Mouse (Mus musculus) myocyte (in vitro differentiated cells): Measurements from ENCODE around the gene Clns1a. TPM values are rescaled to one million over a fixed set of nuclear protein-coding genes. Genes with fewer than 3 reads are reported as not detected.

Source experiments
- H3K27me3 ChIP-seq: one replicate; pipeline ENCODE4 v1.6.1; 2011; ENCODE audit not compliant: control insufficient read depth, insufficient read depth, insufficient read length
- H3K36me3 ChIP-seq: one replicate; pipeline ENCODE4 v1.6.1; 2011; ENCODE audit not compliant: control insufficient read depth, insufficient read depth
- H3K4me2 ChIP-seq: one replicate; pipeline ENCODE4 v1.6.1; 2011; ENCODE audit warnings: low read depth, control low read depth
- H3K4me3 ChIP-seq: one replicate; pipeline ENCODE4 v1.5.1; 2011; ENCODE audit warnings: mild to moderate bottlenecking, control low read depth, moderate library complexity
- H3K79me2 ChIP-seq: one replicate; pipeline ENCODE4 v1.6.1; 2011; ENCODE audit not compliant: control insufficient read depth, insufficient read depth
- H3ac ChIP-seq: one replicate; pipeline ENCODE4 v1.6.1; 2011; ENCODE audit not compliant: control insufficient read depth, insufficient read length
- CEBPB ChIP-seq: IDR thresholded peaks from 2 replicates; pipeline ENCODE4 v1.6.1; 2011; ENCODE audit warnings: mild to moderate bottlenecking, moderate library complexity; ENCODE audit not compliant: poor library complexity, insufficient read depth, severe bottlenecking
- E2F4 ChIP-seq: IDR thresholded peaks from one replicate; pipeline ENCODE4 v1.6.1; 2011; ENCODE audit warnings: mild to moderate bottlenecking, control low read depth, moderate library complexity; ENCODE audit not compliant: insufficient read depth
- MAX ChIP-seq: IDR thresholded peaks from one replicate; pipeline ENCODE4 v1.6.1; 2011; ENCODE audit warnings: low read depth, mild to moderate bottlenecking, control low read depth
- MYOD1 ChIP-seq, 3 experiments: IDR thresholded peaks; one replicate each; pipeline ENCODE4 v1.6.1; 2011; ENCODE audit warnings: control low read depth in 2 of 3, low read depth in 2 of 3, mild to moderate bottlenecking in 2 of 3, moderate library complexity in 1 of 3; ENCODE audit not compliant: insufficient read length in 2 of 3, control insufficient read depth in 1 of 3
- MYOG ChIP-seq, 3 experiments: IDR thresholded peaks; one replicate each; pipeline ENCODE4 v1.6.1; 2011; ENCODE audit warnings: control low read depth in 2 of 3, low read depth in 2 of 3, mild to moderate bottlenecking in 2 of 3; ENCODE audit not compliant: insufficient read length in 2 of 3, control insufficient read depth in 1 of 3, insufficient read depth in 1 of 3
- POLR2A ChIP-seq: IDR thresholded peaks from one replicate; pipeline ENCODE4 v1.6.1; 2011; ENCODE audit warnings: low read depth, mild to moderate bottlenecking, control low read depth, moderate library complexity; ENCODE audit not compliant: insufficient read length
- POLR2AphosphoS2 ChIP-seq: IDR thresholded peaks from one replicate; pipeline ENCODE4 v1.6.1; 2011; ENCODE audit warnings: low read depth, control low read depth; ENCODE audit not compliant: insufficient read length
- REST ChIP-seq: IDR thresholded peaks from one replicate; pipeline ENCODE4 v1.6.1; 2011; ENCODE audit warnings: mild to moderate bottlenecking, control low read depth, moderate library complexity; ENCODE audit not compliant: insufficient read depth, insufficient read length
- SRF ChIP-seq: IDR thresholded peaks from one replicate; pipeline ENCODE4 v1.6.1; 2011; ENCODE audit warnings: low read depth; ENCODE audit not compliant: control insufficient read depth, insufficient read length
- TCF12 ChIP-seq: IDR thresholded peaks from one replicate; pipeline ENCODE4 v1.6.1; 2011; ENCODE audit warnings: mild to moderate bottlenecking, control low read depth; ENCODE audit not compliant: poor library complexity, insufficient read depth, severe bottlenecking
- TCF3 ChIP-seq: IDR thresholded peaks from one replicate; pipeline ENCODE4 v1.6.1; 2011; ENCODE audit warnings: low read depth, control low read depth; ENCODE audit not compliant: insufficient read length
- USF1 ChIP-seq: IDR thresholded peaks from one replicate; pipeline ENCODE4 v1.6.1; 2011; ENCODE audit warnings: low read depth, mild to moderate bottlenecking, control low read depth, moderate library complexity
- polyA plus RNA-seq: library from polyadenylated mRNA; unstranded; fragments of >200 nt; fragmentation: generic; extraction: Trizol; gene quantifications from one replicate; pipeline ENCODE4 v1.2.1, GENCODE M21; 2012; ENCODE audit warnings: missing spikeins

Gene Clns1a
- polyA plus RNA-seq, 1 experiment, result 56.3 TPM

DNA sequence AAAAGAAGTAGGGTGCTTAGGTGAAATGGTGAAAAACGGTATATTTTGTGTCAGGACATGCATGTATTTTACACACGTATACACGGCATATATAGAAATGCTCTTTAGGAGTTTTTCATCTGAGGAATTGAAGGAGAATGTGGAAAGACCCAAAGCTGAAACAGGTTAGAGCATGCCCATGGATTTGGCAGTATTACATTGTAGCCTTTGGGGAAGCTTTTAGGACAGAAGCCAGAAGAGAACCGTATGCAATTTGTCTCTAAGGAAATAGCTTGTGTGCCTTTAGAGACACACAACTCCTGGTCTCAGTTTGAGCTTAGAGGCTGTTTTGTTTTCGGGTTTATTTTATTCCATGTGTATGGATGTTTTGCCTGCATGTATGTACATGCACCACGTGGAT, 4.7 kb downstream of the Clns1a start:
- Histone ChIP-seq H3K79me2 (peaks cover 88% of the 10 kb centered on the region), H3K4me2 (no peak overlapping the region), H3K27me3 (no peaks in the 10 kb centered on the region), H3K36me3 (peaks cover under 1% of the 10 kb centered on the region), H3K4me3 (no peak overlapping the region), H3ac (no peak overlapping the region)
- TF ChIP-seq USF1 (no peak), POLR2A (no peak), MYOD1 (IDR thresholded peaks at IDR 0.05; ENCODE audit: control insufficient read depth in 1 of 3, insufficient read length in 2 of 3, low read depth in 2 of 3) (no peak)

DNA sequence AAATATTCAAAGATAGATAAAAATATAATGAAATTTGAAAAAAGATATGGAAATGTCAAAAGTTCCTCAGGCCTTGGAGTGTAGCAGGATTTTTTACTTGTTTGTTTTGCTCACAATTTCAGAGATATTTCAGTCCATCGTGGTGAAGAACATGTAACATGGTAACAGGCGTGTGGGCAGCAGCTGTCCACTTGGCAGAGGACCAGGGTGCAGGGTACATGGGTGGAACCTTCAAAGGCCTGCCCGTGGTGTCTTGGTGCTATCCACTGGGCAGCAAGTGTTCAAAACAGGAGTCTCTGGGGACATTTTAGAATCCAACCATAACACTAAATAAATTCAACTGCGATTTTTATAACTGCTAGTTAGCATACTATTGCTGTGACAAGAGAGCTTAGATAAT, 10.7 kb downstream of the Clns1a start:
- no peak for TF ChIP-seq POLR2AphosphoS2
- no peak for TF ChIP-seq USF1
- no peak for TF ChIP-seq POLR2A
- no peak for TF ChIP-seq CEBPB
- no peak for TF ChIP-seq SRF
- TF ChIP-seq MYOD1 (IDR thresholded peaks at IDR 0.05; ENCODE audit: control insufficient read depth in 1 of 3, insufficient read length in 2 of 3, low read depth in 2 of 3), result peak in 2 of 3 experiments; percentile 79 to 81
- TF ChIP-seq MAX, result no peak
- peak; percentile 13 to 78 (median 29) for TF ChIP-seq MYOG (IDR thresholded peaks at IDR 0.05; ENCODE audit: control insufficient read depth in 1 of 3, insufficient read depth in 1 of 3, insufficient read length in 2 of 3, low read depth in 2 of 3)
- no peak for TF ChIP-seq REST
- TF ChIP-seq E2F4, result no peak
- TF ChIP-seq TCF3, result peak; percentile 2
- no peak for TF ChIP-seq TCF12
- peaks cover 37% of the 10 kb centered on the region for H3K79me2 ChIP-seq
- H3K4me3 ChIP-seq, result no peak overlapping the region
- peaks cover 10% of the 10 kb centered on the region for H3K36me3 ChIP-seq
- H3ac ChIP-seq, result no peak overlapping the region
- H3K4me2 ChIP-seq, result peak overlapping the region; percentile 12
- no peaks in the 10 kb centered on the region for H3K27me3 ChIP-seq

DNA sequence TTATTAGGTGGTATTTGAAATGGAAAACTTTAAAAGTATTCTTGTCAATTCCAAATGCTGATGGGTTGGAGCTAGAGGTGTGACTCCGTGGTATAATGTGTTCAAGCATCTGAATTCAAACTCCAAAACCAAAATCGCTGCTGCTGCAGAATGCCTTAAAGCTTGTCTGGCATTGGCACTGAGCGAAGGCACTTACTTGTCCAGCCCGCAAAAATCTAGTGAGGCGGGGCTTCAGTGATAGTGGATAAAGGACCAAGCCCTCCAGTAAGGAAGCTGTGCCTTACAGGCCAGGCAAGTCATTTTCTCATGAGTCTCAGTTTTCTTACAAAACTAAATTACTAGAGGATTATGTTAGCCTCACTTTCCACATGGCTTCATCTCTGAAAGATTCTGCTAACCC, 11.4 kb downstream of the Clns1a start:
- H3K79me2 ChIP-seq, result peaks cover 31% of the 10 kb centered on the region
- H3ac ChIP-seq, result no peak overlapping the region
- peak overlapping the region; percentile 38 for H3K4me2 ChIP-seq
- H3K4me3 ChIP-seq, result no peak overlapping the region
- peaks cover 13% of the 10 kb centered on the region for H3K36me3 ChIP-seq
- TF ChIP-seq TCF12 (no peak), POLR2A (no peak), E2F4 (no peak), MYOD1 (IDR thresholded peaks at IDR 0.05; ENCODE audit: control insufficient read depth in 1 of 3, insufficient read length in 2 of 3, low read depth in 2 of 3) (no peak), TCF3 (no peak), MAX (no peak), MYOG (IDR thresholded peaks at IDR 0.05; ENCODE audit: control insufficient read depth in 1 of 3, insufficient read depth in 1 of 3, insufficient read length in 2 of 3, low read depth in 2 of 3) (no peak), USF1 (no peak), CEBPB (no peak), REST (no peak), SRF (no peak), POLR2AphosphoS2 (no peak)
- H3K27me3 ChIP-seq, result no peaks in the 10 kb centered on the region

DNA sequence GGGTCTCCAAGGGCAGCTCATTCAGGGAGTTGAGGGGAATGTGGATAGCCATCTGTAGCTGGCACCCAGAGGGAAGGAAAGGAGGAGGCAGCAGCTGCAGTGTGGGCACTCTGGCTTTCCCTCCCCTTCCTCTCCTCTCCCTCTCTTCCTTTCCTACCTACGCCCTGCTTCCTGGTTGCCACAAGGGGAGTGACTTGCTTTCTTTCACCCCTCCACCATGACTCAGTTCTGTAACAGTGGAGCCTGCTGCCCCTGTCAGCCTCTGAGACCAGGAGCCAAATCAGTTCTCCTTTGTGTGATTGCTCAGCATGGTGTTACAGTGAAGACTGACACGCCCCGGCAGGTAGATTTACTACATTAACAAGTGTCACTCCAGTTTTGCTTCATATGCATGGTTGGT, 12.8 kb downstream of the Clns1a start:
- no peak overlapping the region for H3K4me2 ChIP-seq
- H3K79me2 ChIP-seq, result peaks cover 17% of the 10 kb centered on the region
- no peaks in the 10 kb centered on the region for H3K27me3 ChIP-seq
- no peak overlapping the region for H3K4me3 ChIP-seq
- no peak overlapping the region for H3ac ChIP-seq
- peaks cover 16% of the 10 kb centered on the region for H3K36me3 ChIP-seq
- TF ChIP-seq POLR2AphosphoS2, result no peak
- TF ChIP-seq TCF12, result no peak
- TF ChIP-seq E2F4, result no peak
- TF ChIP-seq REST, result no peak
- TF ChIP-seq TCF3, result no peak
- TF ChIP-seq MYOG (IDR thresholded peaks at IDR 0.05; ENCODE audit: control insufficient read depth in 1 of 3, insufficient read depth in 1 of 3, insufficient read length in 2 of 3, low read depth in 2 of 3), result peak in 1 of 3 experiments; percentile 78
- no peak for TF ChIP-seq USF1
- no peak for TF ChIP-seq CEBPB
- peak in 2 of 3 experiments; percentile 60 to 82 for TF ChIP-seq MYOD1 (IDR thresholded peaks at IDR 0.05; ENCODE audit: control insufficient read depth in 1 of 3, insufficient read length in 2 of 3, low read depth in 2 of 3)
- no peak for TF ChIP-seq POLR2A
- TF ChIP-seq MAX, result no peak

DNA sequence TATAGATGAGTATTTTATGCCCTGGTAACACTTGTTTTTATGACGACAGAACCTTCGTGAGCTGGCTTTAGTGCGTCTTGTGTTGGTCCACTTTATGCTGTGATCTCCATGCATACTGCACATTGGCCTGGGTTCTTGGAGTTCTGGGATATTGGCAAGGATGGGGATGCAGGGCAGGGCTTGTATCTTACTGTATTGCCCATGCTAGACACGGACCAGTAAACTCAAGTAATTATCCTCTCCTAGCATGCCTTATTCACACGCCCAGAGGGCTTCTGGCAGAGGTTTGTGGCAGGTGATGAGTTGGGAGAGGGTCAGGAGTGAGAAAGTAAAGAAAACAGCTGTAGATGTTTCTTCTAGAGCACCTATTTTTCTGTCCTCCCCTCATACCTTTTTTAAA, 18.2 kb downstream of the Clns1a start:
- TF ChIP-seq USF1 (no peak), TCF12 (no peak), MYOG (IDR thresholded peaks at IDR 0.05; ENCODE audit: control insufficient read depth in 1 of 3, insufficient read depth in 1 of 3, insufficient read length in 2 of 3, low read depth in 2 of 3) (no peak)
- Histone ChIP-seq H3K4me2 (no peak overlapping the region), H3K4me3 (no peak overlapping the region)

DNA sequence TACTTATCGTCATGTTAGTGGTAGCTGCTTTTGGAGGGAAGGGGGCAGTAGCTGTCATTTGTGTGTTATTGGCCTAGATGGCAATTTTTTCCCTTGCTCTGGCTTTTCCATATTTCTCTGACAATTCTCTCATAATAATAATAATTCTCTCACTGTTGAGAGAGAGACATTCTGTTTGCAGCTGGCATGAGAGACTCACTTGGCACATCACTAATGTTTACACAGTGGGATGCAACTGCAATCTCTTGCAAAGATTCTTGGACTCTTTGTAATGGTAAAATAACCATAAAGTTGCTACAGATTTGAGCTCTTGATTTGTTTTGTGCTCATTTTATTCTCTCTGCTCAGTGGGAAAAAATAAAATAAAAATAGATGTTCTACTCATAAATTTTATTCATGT, 20.9 kb downstream of the Clns1a start:
- TF ChIP-seq REST, result no peak
- TF ChIP-seq POLR2AphosphoS2, result no peak
- TF ChIP-seq E2F4, result no peak
- no peak for TF ChIP-seq POLR2A
- TF ChIP-seq USF1, result no peak
- TF ChIP-seq MYOG (IDR thresholded peaks at IDR 0.05; ENCODE audit: control insufficient read depth in 1 of 3, insufficient read depth in 1 of 3, insufficient read length in 2 of 3, low read depth in 2 of 3), result no peak
- TF ChIP-seq TCF12, result no peak
- no peak for TF ChIP-seq TCF3
- no peak for TF ChIP-seq MYOD1 (IDR thresholded peaks at IDR 0.05; ENCODE audit: control insufficient read depth in 1 of 3, insufficient read length in 2 of 3, low read depth in 2 of 3)
- no peak for TF ChIP-seq MAX
- TF ChIP-seq CEBPB, result no peak
- TF ChIP-seq SRF, result no peak
- Histone ChIP-seq H3ac (no peak overlapping the region), H3K79me2 (no peaks in the 10 kb centered on the region), H3K36me3 (peaks cover 18% of the 10 kb centered on the region), H3K4me3 (no peak overlapping the region), H3K4me2 (no peak overlapping the region), H3K27me3 (no peaks in the 10 kb centered on the region)

More for the DNA sequence above, 18.2 kb downstream of the Clns1a start:
- H3K27me3 ChIP-seq, result no peaks in the 10 kb centered on the region
- peaks cover 22% of the 10 kb centered on the region for H3K36me3 ChIP-seq
- no peak overlapping the region for H3ac ChIP-seq
- no peaks in the 10 kb centered on the region for H3K79me2 ChIP-seq
